Mouse (Mus musculus) adrenal gland, postnatal 10 days (tissue): ENCODE measurements around the gene Smim6. TPM values are rescaled to one million over a fixed set of nuclear protein-coding genes. Genes with fewer than 3 reads are reported as not detected.

Source experiments
- DNase-seq: peaks from one replicate; pipeline ENCODE4 v3.0.0; 2021; ENCODE audit warnings: mixed read lengths
- total RNA-seq, 2 experiments: library from RNA; stranded (reverse); gene quantifications; 2 replicates each; pipeline ENCODE4 v1.2.3; 2021

The Smim6 gene
- total RNA-seq, 2 experiments from 2014 or later = 0.30 TPM; not detected in 1

- DNase-seq = no peak
Measured at GRCm38 (mm10) chr11:115941980-115942379, 30.2 kb downstream of the Smim6 start.

GRCm38 (mm10) chr11:115945247-115945646 lies 33.4 kb downstream of the Smim6 start:
- DNase-seq = no peak

GRCm38 (mm10) chr11:115946221-115946828 lies 34.5 kb downstream of the Smim6 start:
- no peak for DNase-seq

GRCm38 (mm10) chr11:115948316-115948715 lies 36.5 kb downstream of the Smim6 start:
- DNase-seq = no peak

GRCm38 (mm10) chr11:115950719-115951118 lies 38.9 kb downstream of the Smim6 start:
- no peak for DNase-seq

GRCm38 (mm10) chr11:115954712-115955111 lies 42.9 kb downstream of the Smim6 start:
- no peak for DNase-seq

- peak; percentile 55 for DNase-seq
Measured at GRCm38 (mm10) chr11:115955195-115955858, 43.5 kb downstream of the Smim6 start.

- DNase-seq = no peak
Measured at GRCm38 (mm10) chr11:115956453-115956852, 44.6 kb downstream of the Smim6 start.

GRCm38 (mm10) chr11:115957971-115958370 lies 46.2 kb downstream of the Smim6 start:
- no peak for DNase-seq

GRCm38 (mm10) chr11:115959018-115959417 lies 47.2 kb downstream of the Smim6 start:
- no peak for DNase-seq

- no peak for DNase-seq
Measured at GRCm38 (mm10) chr11:115962651-115963412, 51.0 kb downstream of the Smim6 start.

Other genes starting within 250 kb of the Smim6 start
- 100 to 1,000 TPM in 1 of 2 experiments, 10 to 100 TPM in 1; 99.1 to 104 TPM for gene Grb2, start 203.4 kb upstream of the Smim6 start, total RNA-seq
- gene Tmem94, start 146.6 kb upstream of the Smim6 start, total RNA-seq = 10 to 100 TPM; 62.0 to 79.6 TPM
- gene Caskin2, start 98.4 kb upstream of the Smim6 start, total RNA-seq = 10 to 100 TPM; 43.3 to 47.0 TPM
- 10 to 100 TPM; 13.8 to 19.4 TPM for gene Tsen54, start 97.3 kb upstream of the Smim6 start, total RNA-seq
- gene Llgl2, start 88.0 kb upstream of the Smim6 start, total RNA-seq = 10 to 100 TPM; 12.7 to 14.0 TPM
- gene Myo15b, start 53.6 kb upstream of the Smim6 start, total RNA-seq = 1 to 10 TPM in 1 of 2 experiments, under 1 TPM in 1; 0.91 to 1.2 TPM
- gene Smim5, start 12.1 kb upstream of the Smim6 start, total RNA-seq = 1 to 10 TPM; 1.5 to 2.6 TPM
- gene Sap30bp, start 21.3 kb downstream of the Smim6 start, total RNA-seq = 10 to 100 TPM; 38.0 to 38.1 TPM
- gene Recql5, start 21.5 kb downstream of the Smim6 start, total RNA-seq = 10 to 100 TPM; 17.8 to 24.5 TPM
- gene Itgb4, start 62.7 kb downstream of the Smim6 start, total RNA-seq = 1 to 10 TPM; 3.1 to 4.7 TPM
- gene Galk1, start 100.7 kb downstream of the Smim6 start, total RNA-seq = 10 to 100 TPM; 67.0 to 90.6 TPM
- gene H3f3b, start 115.9 kb downstream of the Smim6 start, total RNA-seq = 100 to 1,000 TPM; 401 to 426 TPM
- 10 to 100 TPM; 21.0 to 26.0 TPM for gene Unk, start 118.3 kb downstream of the Smim6 start, total RNA-seq
- 1 to 10 TPM; 2.3 to 2.7 TPM for gene Unc13d, start 165.9 kb downstream of the Smim6 start, total RNA-seq
- 100 to 1,000 TPM; 103 to 110 TPM for gene Wbp2, start 175.0 kb downstream of the Smim6 start, total RNA-seq
- 10 to 100 TPM; 23.2 to 24.5 TPM for gene Trim47, start 215.2 kb downstream of the Smim6 start, total RNA-seq
- gene Trim65, start 219.1 kb downstream of the Smim6 start, total RNA-seq = 1 to 10 TPM; 6.3 to 8.1 TPM
- 10 to 100 TPM; 86.8 to 94.1 TPM for gene Mrpl38, start 226.9 kb downstream of the Smim6 start, total RNA-seq